Mouse (Mus musculus) midbrain, embryonic 15.5 days (tissue): ENCODE results near the gene Gm16381. TPM values are rescaled to one million over a fixed set of nuclear protein-coding genes. Genes with fewer than 3 reads are reported as not detected.
"Not testable (repeated sequence)": the region's sequence is repeated elsewhere in the genome, so short reads cannot be mapped to it uniquely, and the experiment has no call there.

Experiments used
- ATAC-seq: fragments of 200-750 bp; cut with Nextera tagmentation; replicated peaks from 2 replicates; pipeline ENCODE4 v1.8.0; 2017; ENCODE audit warnings: moderate TSS enrichment
- H3K27ac ChIP-seq: fragments of 300-500 bp; sonication (generic); 2 replicates; pipeline ENCODE4 v1.5.1; 2015; ENCODE audit warnings: mild to moderate bottlenecking, inconsistent platforms
- H3K27me3 ChIP-seq: fragments of 300-500 bp; sonication (generic); replicated peaks from 2 replicates; pipeline ENCODE4 v1.6.1; 2015; ENCODE audit warnings: inconsistent platforms
- H3K36me3 ChIP-seq: fragments of 300-500 bp; sonication (generic); replicated peaks from 2 replicates; pipeline ENCODE4 v1.6.1; 2015; ENCODE audit warnings: inconsistent platforms
- H3K4me1 ChIP-seq: fragments of 300-500 bp; sonication (generic); 2 replicates; pipeline ENCODE4 v1.6.1; 2015; ENCODE audit warnings: inconsistent platforms
- H3K4me2 ChIP-seq: fragments of 300-500 bp; sonication (generic); 2 replicates; pipeline ENCODE4 v1.6.1; 2015; ENCODE audit warnings: inconsistent platforms, mild to moderate bottlenecking, moderate library complexity
- H3K4me3 ChIP-seq: fragments of 300-500 bp; sonication (generic); 2 replicates; pipeline ENCODE4 v1.5.1; 2015; ENCODE audit warnings: mild to moderate bottlenecking, inconsistent platforms
- H3K9ac ChIP-seq: fragments of 300-500 bp; sonication (generic); 2 replicates; pipeline ENCODE4 v1.6.1; 2015; ENCODE audit warnings: mild to moderate bottlenecking, inconsistent platforms
- H3K9me3 ChIP-seq: fragments of 300-500 bp; sonication (generic); 2 replicates; pipeline ENCODE4 v1.6.1; 2016; ENCODE audit warnings: inconsistent platforms
- WGBS: fragments of 180-500 bp; shearing (Covaris S2); methylation state at CpG from one replicate; pipeline ENCODE4 v1.1.7; 2015; ENCODE audit warnings: mixed read lengths; 5-methylcytosine and 5-hydroxymethylcytosine counted together
- polyA plus RNA-seq: library from polyadenylated mRNA; unstranded; fragments of >200 nt; fragmentation: Nextera tagmentation; extraction: Ambion mirVana; gene quantifications from 2 replicates; pipeline ENCODE4 v1.2.1, GENCODE M21; 2015

Gm16381 gene
- polyA plus RNA-seq: not detected in 2 replicates

DNA sequence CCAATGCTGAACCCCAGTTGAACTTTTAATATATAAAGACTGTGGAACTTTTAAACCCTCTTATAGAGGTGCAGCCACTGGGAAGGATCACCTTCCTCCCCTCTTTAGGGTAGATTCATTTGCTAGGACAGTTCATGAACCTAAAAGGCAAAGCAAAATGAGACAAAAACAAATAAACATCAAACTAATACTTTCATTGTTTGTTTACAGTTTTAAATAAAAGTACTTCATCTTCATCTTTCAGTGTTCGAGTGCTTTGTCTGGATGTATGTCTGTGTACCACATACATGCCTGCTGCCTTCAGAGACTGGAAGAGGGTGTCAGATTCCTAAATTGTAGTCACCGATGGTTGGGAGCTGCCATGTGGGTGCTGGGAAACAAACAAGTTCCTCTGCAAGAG lies at the start of gene Gm16381:
Gene Gm16381 (minus strand): TSS at position 101 of the 400 bp plus-strand sequence.
- H3K9me3 ChIP-seq, H3K9ac ChIP-seq, H3K4me3 ChIP-seq, ATAC-seq, H3K4me1 ChIP-seq, H3K27me3 ChIP-seq, H3K27ac ChIP-seq, H3K4me2 ChIP-seq, H3K36me3 ChIP-seq: not testable (repeated sequence)
- 91% methylated on average over 2 of the region's 2 CpGs for WGBS

DNA sequence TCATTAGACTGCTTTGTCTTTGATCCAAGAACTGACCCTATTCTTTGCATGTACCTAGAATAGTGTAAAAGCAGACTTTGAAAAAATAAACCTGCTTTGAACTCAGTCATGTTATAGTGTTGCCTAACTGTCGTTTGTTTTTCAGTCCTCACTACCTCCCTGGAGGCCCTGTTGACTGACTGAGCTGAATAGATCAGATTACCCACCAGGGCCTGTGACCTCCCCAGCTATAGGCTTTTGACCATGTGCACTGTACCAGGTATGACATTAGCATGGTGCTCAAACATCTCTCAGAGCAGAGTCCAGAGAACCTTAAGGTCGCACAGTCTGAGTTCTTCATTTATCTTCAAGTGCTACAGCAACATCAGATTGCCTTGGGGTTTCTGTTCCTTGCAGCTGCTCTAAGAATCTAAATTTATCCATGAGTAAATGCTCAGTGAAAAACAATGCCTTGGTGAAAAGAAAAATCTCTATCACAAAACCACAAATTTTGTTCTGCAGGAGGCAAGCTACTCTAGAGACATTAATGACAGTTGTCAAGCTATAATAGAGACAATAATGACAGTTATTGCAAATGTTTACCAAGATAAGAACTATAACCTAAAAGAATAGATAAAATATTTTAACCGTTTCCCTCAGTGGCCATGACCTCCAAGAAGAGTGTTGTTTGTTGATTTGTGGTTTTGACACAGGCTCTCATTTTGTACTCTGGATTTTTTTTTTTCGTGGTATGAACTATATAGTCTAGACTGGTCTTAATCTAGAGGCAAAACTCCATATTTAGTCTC lies 8.7 kb upstream of the Gm16381 start:
- not testable (repeated sequence) for H3K9ac ChIP-seq, H3K9me3 ChIP-seq, H3K4me3 ChIP-seq, ATAC-seq, H3K27me3 ChIP-seq, H3K4me1 ChIP-seq, H3K4me2 ChIP-seq, H3K27ac ChIP-seq, H3K36me3 ChIP-seq
- 78% methylated on average over 2 of the region's 4 CpGs for WGBS

DNA sequence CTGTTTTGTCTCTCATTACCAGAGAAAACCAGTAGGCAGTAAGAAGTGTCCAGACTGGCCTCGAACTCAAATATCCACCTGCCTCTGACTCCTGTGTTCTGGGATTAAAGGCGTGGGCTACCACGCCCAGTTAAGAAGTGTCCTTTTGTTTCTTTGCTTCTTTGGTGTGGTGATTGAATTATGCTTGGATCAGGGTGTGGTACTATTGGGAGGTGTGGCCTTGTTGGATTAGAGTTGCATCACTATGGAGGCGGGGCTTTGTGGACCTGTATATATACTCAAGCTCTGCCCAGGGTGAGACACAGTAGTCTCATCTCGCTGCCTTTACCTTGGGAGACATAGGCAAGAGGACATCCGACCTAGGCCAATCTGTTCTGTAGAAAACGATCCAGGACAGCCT lies 25.9 kb downstream of the Gm16381 start, which contains the start of gene Gm4027:
Gene Gm4027 (plus strand): TSS at position 301 of the 400 bp plus-strand sequence.
- H3K4me1 ChIP-seq, H3K4me2 ChIP-seq, H3K27ac ChIP-seq, H3K4me3 ChIP-seq, H3K36me3 ChIP-seq, H3K9me3 ChIP-seq, H3K9ac ChIP-seq, ATAC-seq, H3K27me3 ChIP-seq: not testable (repeated sequence)
- WGBS: 89% methylated on average over 7 of the region's 7 CpGs

DNA sequence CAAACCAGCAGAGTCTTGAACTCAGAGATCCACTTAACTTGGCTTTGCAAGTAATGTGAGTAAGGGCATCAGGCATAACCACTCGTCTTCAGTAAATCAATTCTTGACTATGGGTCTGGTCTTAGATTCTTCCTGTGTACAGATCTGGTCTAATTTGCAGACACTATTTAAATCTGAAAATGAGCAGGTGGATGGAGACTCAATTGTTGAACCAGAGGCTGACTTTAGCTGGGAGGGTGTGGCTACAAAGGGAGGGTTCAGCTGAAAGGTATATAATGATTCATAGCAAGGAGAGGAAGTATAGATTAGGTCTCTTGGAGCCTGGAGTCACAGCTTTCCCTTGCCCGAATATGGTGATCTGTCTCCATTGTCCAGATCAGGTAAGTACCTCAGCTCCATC lies 42.0 kb downstream of the Gm16381 start, which contains the start of gene Oog1:
Gene Oog1 (plus strand): TSS at position 301 of the 400 bp plus-strand sequence.
- H3K4me3 ChIP-seq, H3K27ac ChIP-seq, H3K4me1 ChIP-seq, H3K9me3 ChIP-seq, H3K27me3 ChIP-seq, H3K9ac ChIP-seq, H3K36me3 ChIP-seq, H3K4me2 ChIP-seq, ATAC-seq: not testable (repeated sequence)
- WGBS: 76% methylated on average over 1 of the region's 2 CpGs

DNA sequence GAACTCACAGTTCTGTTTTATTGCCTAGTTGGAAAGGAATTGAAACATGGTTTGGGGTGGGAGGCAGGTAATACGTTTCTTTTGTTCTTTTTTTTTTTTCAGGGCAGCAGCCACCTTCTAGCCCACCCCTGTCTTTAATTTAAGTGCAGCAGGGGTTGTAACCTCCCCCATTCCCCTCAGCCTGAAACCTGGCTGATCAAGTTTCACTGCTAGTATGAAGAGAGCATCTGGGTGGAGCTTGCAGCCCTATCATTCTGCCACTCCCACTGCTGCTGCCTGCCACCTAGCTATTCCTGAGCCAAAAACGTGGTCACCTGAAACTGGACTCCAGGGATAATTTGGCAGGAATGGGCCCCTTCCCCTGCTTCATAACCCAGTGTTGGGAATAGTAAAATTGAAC lies 43.0 kb downstream of the Gm16381 start:
- H3K4me1 ChIP-seq, H3K27ac ChIP-seq, H3K9me3 ChIP-seq, H3K4me2 ChIP-seq, H3K27me3 ChIP-seq, ATAC-seq, H3K36me3 ChIP-seq, H3K4me3 ChIP-seq, H3K9ac ChIP-seq: not testable (repeated sequence)
- WGBS: 15% methylated on average over 2 of the region's 2 CpGs

Other genes starting within 250 kb of the Gm16381 start
- gene Slirp, start 200.7 kb downstream of the Gm16381 start, polyA plus RNA-seq: 222 and 229 TPM in 2 replicates
- gene Alkbh1, start 200.6 kb downstream of the Gm16381 start, polyA plus RNA-seq: 39.0 and 47.3 TPM in 2 replicates
- gene Snw1, start 172.3 kb downstream of the Gm16381 start, polyA plus RNA-seq: 103 and 106 TPM in 2 replicates
- gene Gm5788, start 149.9 kb downstream of the Gm16381 start, polyA plus RNA-seq: not detected in 2 replicates
- not detected in 2 replicates for gene Gm8300, start 130.3 kb downstream of the Gm16381 start, polyA plus RNA-seq
- not detected in 2 replicates for gene Oog1, start 41.9 kb downstream of the Gm16381 start, polyA plus RNA-seq
- not detected in 2 replicates for gene Gm4027, start 25.8 kb downstream of the Gm16381 start, polyA plus RNA-seq
- not detected in 2 replicates for gene Gm21319, start 131.1 kb upstream of the Gm16381 start, polyA plus RNA-seq
- not detected in 2 replicates for gene Gm21936, start 150.9 kb upstream of the Gm16381 start, polyA plus RNA-seq
- gene BB287469, start 172.0 kb upstream of the Gm16381 start, polyA plus RNA-seq: not detected in 2 replicates
- gene Gm2001, start 197.7 kb upstream of the Gm16381 start, polyA plus RNA-seq: not detected in 2 replicates
- gene Gm2016, start 229.5 kb upstream of the Gm16381 start, polyA plus RNA-seq: not detected in 2 replicates